Mouse (Mus musculus) neural tube, embryonic 13.5 days (tissue): ENCODE results near the gene Vac14. TPM values are rescaled to one million over a fixed set of nuclear protein-coding genes. Genes with fewer than 3 reads are reported as not detected.

Source experiments
- ATAC-seq: fragments of 200-750 bp; cut with Nextera tagmentation; 2 replicates; pipeline ENCODE4 v1.8.0; 2017; ENCODE audit warnings: low read depth, mild to moderate bottlenecking, moderate TSS enrichment, moderate library complexity
- H3K27ac ChIP-seq: fragments of 300-500 bp; sonication (generic); replicated peaks from 2 replicates; pipeline ENCODE4 v1.5.1; 2015; ENCODE audit warnings: moderate library complexity, mild to moderate bottlenecking, inconsistent platforms
- H3K27me3 ChIP-seq: fragments of 300-500 bp; sonication (generic); 2 replicates; pipeline ENCODE4 v1.6.1; 2015; ENCODE audit warnings: mild to moderate bottlenecking, inconsistent platforms
- H3K36me3 ChIP-seq: fragments of 300-500 bp; sonication (generic); 2 replicates; pipeline ENCODE4 v1.6.1; 2015; ENCODE audit warnings: mild to moderate bottlenecking, inconsistent platforms
- H3K4me1 ChIP-seq: fragments of 300-500 bp; sonication (generic); replicated peaks from 2 replicates; pipeline ENCODE4 v1.6.1; 2015; ENCODE audit warnings: inconsistent platforms
- H3K4me2 ChIP-seq: fragments of 300-500 bp; sonication (generic); 2 replicates; pipeline ENCODE4 v1.6.1; 2015; ENCODE audit warnings: inconsistent platforms, mild to moderate bottlenecking, moderate library complexity
- H3K4me3 ChIP-seq: fragments of 300-500 bp; sonication (generic); 2 replicates; pipeline ENCODE4 v1.5.1; 2015; ENCODE audit warnings: mild to moderate bottlenecking, inconsistent platforms
- H3K9ac ChIP-seq: fragments of 300-500 bp; sonication (generic); 2 replicates; pipeline ENCODE4 v1.6.1; 2015; ENCODE audit warnings: moderate library complexity, mild to moderate bottlenecking, inconsistent platforms
- H3K9me3 ChIP-seq: fragments of 300-500 bp; sonication (generic); 2 replicates; pipeline ENCODE4 v1.6.1; 2016; ENCODE audit warnings: inconsistent platforms
- WGBS: fragments of 180-500 bp; shearing (Covaris S2); methylation state at CpG from one replicate; pipeline ENCODE4 v1.1.7; 2015; 5-methylcytosine and 5-hydroxymethylcytosine counted together
- polyA plus RNA-seq: library from polyadenylated mRNA; unstranded; fragments of >200 nt; fragmentation: Nextera tagmentation; extraction: Ambion mirVana; gene quantifications from 2 replicates; pipeline ENCODE4 v1.2.1, GENCODE M21; 2015

The Vac14 gene
- polyA plus RNA-seq, 1 experiment from 2014 or later: 25.2 TPM

GRCm38 (mm10) chr8:110630079-110630478 is 11.7 kb downstream of the Vac14 start:
- peaks cover 35% of the 10 kb centered on the region for H3K36me3 ChIP-seq
- H3K9me3 ChIP-seq: no peaks in the 10 kb centered on the region

DNA sequence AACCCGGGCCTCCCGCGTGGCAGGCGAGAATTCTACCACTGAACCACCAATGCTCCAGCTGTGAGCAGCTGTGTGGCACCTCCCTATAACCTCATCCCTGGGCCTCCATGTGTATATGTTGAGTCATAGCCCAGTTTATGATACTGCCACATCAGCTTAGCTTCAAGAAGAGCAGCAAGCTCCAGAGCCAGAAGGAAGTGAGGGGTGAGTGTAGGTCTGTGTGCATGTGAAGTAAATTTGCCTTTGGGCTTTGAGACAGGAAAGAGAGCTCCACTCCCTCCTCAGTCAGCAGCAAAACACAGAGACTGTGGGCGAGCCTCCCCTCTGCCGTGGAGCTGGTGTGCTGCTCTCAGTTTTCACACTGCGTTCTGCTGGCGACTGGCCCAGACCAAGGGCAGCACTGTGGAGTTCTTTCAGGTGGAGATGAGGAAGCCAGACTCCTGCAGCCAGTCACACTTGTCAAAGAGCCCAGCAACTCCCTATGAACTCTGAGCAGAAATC is 12.2 kb downstream of the Vac14 start:
- Histone ChIP-seq H3K4me1 (no peaks in the 10 kb centered on the region), H3K27me3 (no peaks in the 10 kb centered on the region), H3K9me3 (no peaks in the 10 kb centered on the region), H3K9ac (no peak overlapping the region), H3K36me3 (peaks cover 40% of the 10 kb centered on the region), H3K4me3 (no peak overlapping the region), H3K4me2 (no peak overlapping the region), H3K27ac (no peak overlapping the region)
- ATAC-seq: no peak
- WGBS: 82% methylated on average over 8 of the region's 8 CpGs

More at GRCm38 (mm10) chr8:110630079-110630478, 11.7 kb downstream of the Vac14 start:
- no peak; the same call in 1 of the 2 replicates for ATAC-seq
- Histone ChIP-seq H3K4me3 (no peak overlapping the region), H3K27ac (no peak overlapping the region), H3K9ac (no peak overlapping the region), H3K27me3 (no peaks in the 10 kb centered on the region), H3K4me2 (no peak overlapping the region), H3K4me1 (no peaks in the 10 kb centered on the region)
- 93% methylated on average over 3 of the region's 3 CpGs for WGBS

- Histone ChIP-seq H3K9ac (no peak overlapping the region), H3K4me3 (no peak overlapping the region), H3K27ac (no peak overlapping the region), H3K9me3 (no peaks in the 10 kb centered on the region), H3K27me3 (no peaks in the 10 kb centered on the region), H3K4me1 (no peaks in the 10 kb centered on the region), H3K36me3 (peaks cover 46% of the 10 kb centered on the region), H3K4me2 (no peak overlapping the region)
- ATAC-seq: no peak
- WGBS: 96% methylated on average over 7 of the region's 7 CpGs
Observed at GRCm38 (mm10) chr8:110631201-110631600, 12.8 kb downstream of the Vac14 start.

- Histone ChIP-seq H3K4me2 (no peak overlapping the region), H3K36me3 (peaks cover 72% of the 10 kb centered on the region), H3K9ac (no peak overlapping the region), H3K27ac (no peak overlapping the region), H3K4me1 (no peaks in the 10 kb centered on the region), H3K9me3 (no peaks in the 10 kb centered on the region), H3K4me3 (no peak overlapping the region), H3K27me3 (no peaks in the 10 kb centered on the region)
- 96% methylated on average over 3 of the region's 3 CpGs for WGBS
- no peak for ATAC-seq
Observed at GRCm38 (mm10) chr8:110633814-110634213, 15.4 kb downstream of the Vac14 start.

- ATAC-seq: no peak
- Histone ChIP-seq H3K27me3 (no peaks in the 10 kb centered on the region), H3K9me3 (no peaks in the 10 kb centered on the region), H3K4me3 (no peak overlapping the region), H3K36me3 (peaks cover 79% of the 10 kb centered on the region), H3K4me1 (no peaks in the 10 kb centered on the region), H3K27ac (no peak overlapping the region), H3K4me2 (no peak overlapping the region), H3K9ac (no peak overlapping the region)
- 90% methylated on average over 6 of the region's 6 CpGs for WGBS
Observed at GRCm38 (mm10) chr8:110636182-110636581, 17.8 kb downstream of the Vac14 start.

DNA sequence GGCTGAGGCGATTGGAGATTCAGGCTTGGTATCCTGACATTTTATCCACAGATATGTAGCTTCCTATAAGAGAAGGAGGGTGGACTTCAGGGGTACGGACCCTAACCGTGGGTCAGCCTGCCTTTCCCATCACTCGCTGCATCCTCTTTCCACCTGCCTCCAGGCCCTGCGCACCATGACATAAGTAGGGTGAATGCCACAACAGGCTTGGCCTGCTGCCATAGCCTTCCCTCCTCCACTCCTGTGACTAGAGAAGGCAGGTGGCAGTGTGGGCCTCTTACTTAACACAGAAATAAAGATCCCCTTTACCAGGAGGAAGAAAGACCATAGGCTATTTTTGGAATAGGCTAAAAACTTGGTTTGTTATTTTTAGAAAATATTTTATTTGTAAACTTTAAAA is 23.9 kb downstream of the Vac14 start:
- Histone ChIP-seq H3K36me3 (peaks cover 50% of the 10 kb centered on the region), H3K4me1 (no peaks in the 10 kb centered on the region), H3K4me3 (no peak overlapping the region), H3K27me3 (no peaks in the 10 kb centered on the region), H3K9ac (no peak overlapping the region), H3K4me2 (no peak overlapping the region), H3K9me3 (no peaks in the 10 kb centered on the region), H3K27ac (no peak overlapping the region)
- no peak for ATAC-seq
- 89% methylated on average over 5 of the region's 5 CpGs for whole genome bisulfite sequencing

- Histone ChIP-seq H3K9ac (no peak overlapping the region), H3K4me1 (no peaks in the 10 kb centered on the region), H3K4me3 (no peak overlapping the region), H3K36me3 (peaks cover 43% of the 10 kb centered on the region), H3K9me3 (no peaks in the 10 kb centered on the region), H3K27me3 (no peaks in the 10 kb centered on the region), H3K4me2 (no peak overlapping the region), H3K27ac (no peak overlapping the region)
- 81% methylated on average over 4 of the region's 4 CpGs for WGBS
- no peak for ATAC-seq
Observed at GRCm38 (mm10) chr8:110643177-110643576, 24.8 kb downstream of the Vac14 start.

- WGBS: 92% methylated on average over 4 of the region's 4 CpGs
- Histone ChIP-seq H3K4me2 (no peak overlapping the region), H3K27me3 (no peaks in the 10 kb centered on the region), H3K9me3 (no peaks in the 10 kb centered on the region), H3K27ac (no peak overlapping the region), H3K4me3 (no peak overlapping the region), H3K36me3 (peaks cover 36% of the 10 kb centered on the region), H3K4me1 (no peaks in the 10 kb centered on the region), H3K9ac (no peak overlapping the region)
- no peak for ATAC-seq
Observed at GRCm38 (mm10) chr8:110644422-110644821, 26.0 kb downstream of the Vac14 start.

- no peaks in the 10 kb centered on the region for H3K4me1 ChIP-seq
- no peak for ATAC-seq
- peaks cover 40% of the 10 kb centered on the region for H3K36me3 ChIP-seq
- H3K27me3 ChIP-seq: no peaks in the 10 kb centered on the region
- no peak overlapping the region for H3K4me2 ChIP-seq
- no peak overlapping the region for H3K4me3 ChIP-seq
- 86% methylated on average over 2 of the region's 2 CpGs for WGBS
- H3K9me3 ChIP-seq: no peaks in the 10 kb centered on the region
- no peak overlapping the region for H3K9ac ChIP-seq
- no peak overlapping the region for H3K27ac ChIP-seq
Observed at GRCm38 (mm10) chr8:110644901-110645300, 26.5 kb downstream of the Vac14 start.

DNA sequence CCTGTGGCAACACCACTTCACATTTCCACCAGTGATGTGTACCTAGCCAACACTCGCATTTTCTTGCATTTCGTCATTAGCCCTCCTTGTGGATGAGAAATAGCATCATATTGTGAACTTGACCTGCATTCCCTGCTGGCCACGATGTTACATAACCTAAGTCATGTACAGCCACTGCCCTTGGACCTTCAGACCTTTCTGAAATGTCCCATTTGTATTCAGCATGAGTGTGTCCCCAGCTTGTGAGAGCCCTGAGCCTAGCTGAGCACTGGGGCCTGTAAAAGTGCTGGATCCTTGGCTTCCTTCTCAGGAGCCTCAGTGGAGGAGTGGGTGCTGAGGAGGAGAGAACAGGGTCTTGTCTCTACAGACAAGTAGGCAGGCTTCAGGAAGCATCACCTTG is 27.0 kb downstream of the Vac14 start:
- Histone ChIP-seq H3K4me2 (no peak overlapping the region), H3K9me3 (no peaks in the 10 kb centered on the region), H3K4me3 (no peak overlapping the region), H3K36me3 (peaks cover 44% of the 10 kb centered on the region), H3K4me1 (no peaks in the 10 kb centered on the region), H3K9ac (no peak overlapping the region), H3K27ac (no peak overlapping the region), H3K27me3 (no peaks in the 10 kb centered on the region)
- WGBS: 92% methylated on average over 3 of the region's 3 CpGs
- no peak for ATAC-seq

DNA sequence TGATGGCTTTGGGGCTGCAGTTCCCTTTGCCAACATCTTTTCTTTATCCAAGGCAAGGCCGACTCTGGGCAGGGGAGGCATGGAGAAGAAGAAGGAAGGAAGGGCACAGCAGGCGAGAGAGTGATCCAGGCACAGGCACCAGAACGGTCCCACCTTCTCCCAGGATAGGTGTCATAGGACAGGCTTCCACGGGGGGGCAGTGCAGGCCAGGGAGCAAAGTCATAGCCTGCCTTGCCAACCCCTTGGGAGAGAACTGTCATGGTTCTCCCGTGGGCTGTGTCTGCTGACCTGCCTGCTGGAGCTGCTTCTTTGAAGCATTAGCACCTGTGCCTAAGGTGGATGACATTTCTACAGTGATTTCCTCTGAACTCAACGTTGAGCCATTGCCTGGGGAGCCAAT is 27.7 kb downstream of the Vac14 start:
- Histone ChIP-seq H3K4me3 (no peak overlapping the region), H3K9ac (no peak overlapping the region), H3K36me3 (peaks cover 50% of the 10 kb centered on the region), H3K9me3 (no peaks in the 10 kb centered on the region), H3K4me1 (no peaks in the 10 kb centered on the region), H3K4me2 (no peak overlapping the region), H3K27me3 (no peaks in the 10 kb centered on the region), H3K27ac (no peak overlapping the region)
- ATAC-seq: no peak; the same call in 1 of the 2 replicates
- 41% methylated on average over 6 of the region's 6 CpGs for WGBS

DNA sequence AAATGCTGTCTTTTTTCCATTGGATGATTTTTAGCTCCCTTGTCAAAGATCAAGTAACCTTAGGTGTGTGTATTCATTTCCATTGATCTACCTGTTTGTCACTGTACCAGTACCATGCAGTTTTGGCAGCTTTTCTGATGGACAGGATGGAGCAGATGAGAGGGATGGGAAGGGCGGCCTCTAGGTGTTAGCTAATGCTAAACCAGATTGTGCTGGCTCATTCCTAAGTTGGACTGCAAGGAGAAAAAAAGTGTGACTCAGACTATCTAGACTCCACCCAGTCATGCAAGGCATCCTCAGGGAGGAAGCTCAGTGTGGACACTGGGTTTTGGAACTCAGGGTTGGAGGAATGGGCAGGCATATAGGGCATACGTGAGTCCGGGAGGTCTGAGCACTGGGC is 30.2 kb downstream of the Vac14 start:
- Histone ChIP-seq H3K4me2 (no peak overlapping the region), H3K27ac (no peak overlapping the region), H3K9me3 (no peaks in the 10 kb centered on the region), H3K9ac (no peak overlapping the region), H3K27me3 (no peaks in the 10 kb centered on the region), H3K36me3 (peaks cover 57% of the 10 kb centered on the region), H3K4me1 (no peaks in the 10 kb centered on the region), H3K4me3 (no peak overlapping the region)
- whole genome bisulfite sequencing: 98% methylated on average over 3 of the region's 3 CpGs
- ATAC-seq: no peak

GRCm38 (mm10) chr8:110649286-110649685 is 30.9 kb downstream of the Vac14 start:
- ATAC-seq: no peak
- Histone ChIP-seq H3K9ac (no peak overlapping the region), H3K9me3 (no peaks in the 10 kb centered on the region), H3K27ac (no peak overlapping the region), H3K4me1 (no peaks in the 10 kb centered on the region), H3K4me3 (no peak overlapping the region), H3K36me3 (peaks cover 60% of the 10 kb centered on the region), H3K27me3 (no peaks in the 10 kb centered on the region), H3K4me2 (no peak overlapping the region)
- WGBS: 92% methylated on average over 6 of the region's 6 CpGs
